In genomic region chr1:74452611-74453045, GRCm38 (mm10) we compare ENCODE assay signal across 8 mouse cellular contexts. TPM values are rescaled to one million over a fixed set of nuclear protein-coding genes. Genes with fewer than 3 reads are reported as not detected.
DNase-seq lines count a peak whose midpoint lies in the region; ATAC-seq and TF ChIP-seq lines count a peak whose summit lies in the region.

No protein-coding gene starts in this region.

- DNase-seq in liver, embryonic 14.5 days (ENCODE audit: low read depth in 3 of 3, low spot score in 3 of 3) = peak in 1 of 3 experiments; percentile 26
- DNase-seq in liver (no peak), Patski (ENCODE audit: low read depth, low spot score) (peak; percentile 38)
- DNase-seq in kidney, adult 18-20 months = peak; percentile 60
- DNase-seq in adrenal gland, postnatal 36 days = no peak
- DNase-seq in gastrocnemius, postnatal 4 days (ENCODE audit: low spot score in 2 of 2) = no peak

- no peak overlapping the region for H3K27ac ChIP-seq in liver, embryonic 14.5 days

- H3K9me3 ChIP-seq in liver, embryonic 14.5 days (ENCODE audit: control insufficient read depth, low read length) = no peaks in the 10 kb centered on the region

- CTCF ChIA-PET in Patski (lab: Charles Lee) = interaction anchor here (0.7 to 3.5 kb wide), 12 partner anchors 8 to 157 kb away, joined by 3 to 20 read pairs (median 4); no protein-coding TSS in a partner anchor

- no peak overlapping the region for H3K4me2 ChIP-seq in liver, embryonic 14.5 days (ENCODE audit: low read depth)

- 58% methylated on average over 4 of the region's 4 CpGs for WGBS in liver, embryonic 14.5 days (ENCODE audit: insufficient replicate concordance)

- no peak for ATAC-seq in liver, embryonic 14.5 days (ENCODE audit: insufficient read depth)
- peak; percentile 39 for ATAC-seq in Patski
- peak; percentile 80 for ATAC-seq in erythroblast, adult 5-6 weeks (replicated peaks; ENCODE audit: low FRiP score, poor library complexity, severe bottlenecking)
- peak; percentile 82 for ATAC-seq in monocyte, adult 5-6 weeks (replicated peaks; ENCODE audit: insufficient number of reproducible peaks, low FRiP score, low TSS enrichment, poor library complexity, severe bottlenecking)

- POLR2A ChIA-PET in Patski (lab: Charles Lee) = no interaction called here

- TF ChIP-seq CTCF in liver, embryonic 14.5 days (IDR thresholded peaks at IDR 0.05; ENCODE audit: low read depth) = peak; percentile 53
- peak; percentile 63 for TF ChIP-seq CTCF in Patski (IDR thresholded peaks at IDR 0.05)

- H3K27me3 ChIP-seq in liver, embryonic 14.5 days (ENCODE audit: control insufficient read depth, insufficient read depth, low read length) = no peaks in the 10 kb centered on the region
- H3K27me3 ChIP-seq in Patski = no peaks in the 10 kb centered on the region

- H3K4me1 ChIP-seq in liver, embryonic 14.5 days (replicated peaks; ENCODE audit: control insufficient read depth in 2 of 2, insufficient read depth in 2 of 2, low read length in 1 of 2) = no peaks in the 10 kb centered on the region

- H3K36me3 ChIP-seq in liver, embryonic 14.5 days (replicated peaks; ENCODE audit: control insufficient read depth, insufficient read depth, low read depth) = peaks cover 53% of the 10 kb centered on the region

- no peak for TF ChIP-seq EP300 in liver, embryonic 14.5 days (IDR thresholded peaks at IDR 0.05; ENCODE audit: low read depth)

- no peak overlapping the region for H3K4me3 ChIP-seq in liver, embryonic 14.5 days (ENCODE audit: insufficient read depth in 1 of 2, low read depth in 2 of 2, low read length in 2 of 2)

- in situ Hi-C loops in Patski (cut with MboI; ENCODE audit: low pct_unique_long_range_greater_than_20kb) = no loop called here

- no peak overlapping the region for H3K9ac ChIP-seq in liver, embryonic 14.5 days (replicated peaks)

RNA-seq across cellular contexts. Expression of gene Vil1, which starts 43.5 kb away (rescaled TPM):
- 0.39 and 0.62 TPM in 2 replicates for polyA plus RNA-seq in liver, embryonic 14.5 days (2012; rRNA removed)
- 0.40 and 0.50 TPM in 2 replicates for polyA plus RNA-seq in liver, embryonic 14.5 days (2014; fragmentation: Nextera tagmentation; extraction: Ambion mirVana)
- polyA plus RNA-seq in Patski (2021) = 0.13 TPM
- total RNA-seq in erythroblast, adult 5-6 weeks (2015; ENCODE audit: low replicate concordance) = not detected in 2 replicates
- total RNA-seq in erythroblast, adult 5-6 weeks (2017; ENCODE audit: low replicate concordance) = not detected in 2 replicates
- total RNA-seq in monocyte, adult 5-6 weeks (2017) = 0.87 to 1.9 TPM in 2 of 3 replicates, not detected in the other
- 1 to 10 TPM; 1.3 to 1.5 TPM for total RNA-seq in adrenal gland, postnatal 36 days (2021)
- under 1 TPM; 0.13 to 0.66 TPM for total RNA-seq in gastrocnemius, postnatal 4 days (2021)

RNA-seq across cellular contexts. Expression of gene Cnot9, which starts 53.2 kb away (rescaled TPM):
- 18.4 and 23.8 TPM in 2 replicates for polyA plus RNA-seq in liver, embryonic 14.5 days (2012; rRNA removed)
- polyA plus RNA-seq in liver, embryonic 14.5 days (2014; fragmentation: Nextera tagmentation; extraction: Ambion mirVana) = 39.7 and 42.4 TPM in 2 replicates
- polyA plus RNA-seq in Patski (2021) = 43.5 TPM
- 12.1 and 15.4 TPM in 2 replicates for total RNA-seq in erythroblast, adult 5-6 weeks (2015; ENCODE audit: low replicate concordance)
- 15.9 and 28.2 TPM in 2 replicates for total RNA-seq in erythroblast, adult 5-6 weeks (2017; ENCODE audit: low replicate concordance)
- 7.8 to 24.2 TPM (median 13.9 TPM) in 3 replicates for total RNA-seq in monocyte, adult 5-6 weeks (2017)
- total RNA-seq in adrenal gland, postnatal 36 days (2021) = 10 to 100 TPM; 27.5 to 30.5 TPM
- 10 to 100 TPM; 30.0 to 30.2 TPM for total RNA-seq in gastrocnemius, postnatal 4 days (2021)

Comparison
In these comparisons a context has a peak if more than half of its experiments do, and no peak if none do; other contexts are left out.
1. DNase-seq: peak in Patski (single experiment) and kidney, adult 18-20 months (single experiment); none in liver (single experiment), adrenal gland, postnatal 36 days (0 of 2) and gastrocnemius, postnatal 4 days (0 of 2).